Comparison of ENCODE assay signal across 8 mouse cellular contexts in genomic region chr7:65577118-65577517, GRCm38 (mm10). TPM values are rescaled to one million over a fixed set of nuclear protein-coding genes. Genes with fewer than 3 reads are reported as not detected.
A peak's percentile ranks its signal among the peaks of the same experiment; 100 is the strongest.
DNase-seq lines count a peak whose midpoint lies in the region; ATAC-seq lines count a peak whose summit lies in the region.

No protein-coding gene starts in this region.

- H3K4me1 ChIP-seq in forebrain, embryonic 13.5 days, result peaks cover 16% of the 10 kb centered on the region
- H3K4me1 ChIP-seq in midbrain, embryonic 11.5 days (ENCODE audit: control insufficient read depth, insufficient read depth, low read length), result no peaks in the 10 kb centered on the region

- H3K27ac ChIP-seq in forebrain, embryonic 13.5 days, result no peak overlapping the region
- no peak overlapping the region for H3K27ac ChIP-seq in midbrain, embryonic 11.5 days (ENCODE audit: low read depth, low read length)

- no peaks in the 10 kb centered on the region; the same call in 1 of the 2 replicates for H3K27me3 ChIP-seq in forebrain, embryonic 13.5 days
- H3K27me3 ChIP-seq in midbrain, embryonic 11.5 days (ENCODE audit: control insufficient read depth, insufficient read depth, low read length), result no peaks in the 10 kb centered on the region

- no peak overlapping the region for H3K4me3 ChIP-seq in forebrain, embryonic 13.5 days
- no peak overlapping the region for H3K4me3 ChIP-seq in midbrain, embryonic 11.5 days (ENCODE audit: low read depth, low read length)

- peak; percentile 34 for DNase-seq in adrenal gland, adult 2 months
- no peak for DNase-seq in adrenal gland, postnatal 4 days (ENCODE audit: low spot score in 2 of 2)
- peak; percentile 32 for DNase-seq in brain, embryonic 18.5 days (ENCODE audit: low read depth, low spot score)
- DNase-seq in midbrain, embryonic 11.5 days (ENCODE audit: low spot score, missing footprints), result no peak
- no peak for DNase-seq in T-cell, adult 2 months (ENCODE audit: low spot score)
- DNase-seq in urinary bladder, postnatal 36 days (ENCODE audit: low spot score in 2 of 2), result no peak
- DNase-seq in ovary, adult 18-20 months (ENCODE audit: low spot score), result no peak

- H3K9me3 ChIP-seq in forebrain, embryonic 13.5 days (replicated peaks), result no peaks in the 10 kb centered on the region
- H3K9me3 ChIP-seq in midbrain, embryonic 11.5 days (ENCODE audit: control insufficient read depth, low read length), result no peaks in the 10 kb centered on the region

- 0 out of 2 replicates have a peak overlapping the region, but pooled peaks have one; percentile 10 for H3K4me2 ChIP-seq in forebrain, embryonic 13.5 days
- H3K4me2 ChIP-seq in midbrain, embryonic 11.5 days, result no peak overlapping the region

- 41% methylated on average over 12 of the region's 12 CpGs for WGBS in forebrain, embryonic 13.5 days
- WGBS in midbrain, embryonic 11.5 days, result 55% methylated on average over 12 of the region's 12 CpGs

- no peak overlapping the region for H3K9ac ChIP-seq in forebrain, embryonic 13.5 days
- no peak overlapping the region for H3K9ac ChIP-seq in midbrain, embryonic 11.5 days (ENCODE audit: low read length)

- ATAC-seq in forebrain, embryonic 13.5 days, result peak; percentile 69; the same call in 1 of the 2 replicates
- ATAC-seq in midbrain, embryonic 11.5 days (ENCODE audit: low FRiP score), result 0 out of 2 replicates have a peak, but pooled peaks have one; percentile 46

- H3K36me3 ChIP-seq in forebrain, embryonic 13.5 days (ENCODE audit: poor library complexity, severe bottlenecking), result no peaks in the 10 kb centered on the region
- H3K36me3 ChIP-seq in midbrain, embryonic 11.5 days (ENCODE audit: control insufficient read depth, insufficient read depth, low read length), result no peaks in the 10 kb centered on the region

RNA-seq across cellular contexts. Expression of gene Tjp1, which starts 49.5 kb away (rescaled TPM):
- 100 to 1,000 TPM in 1 of 2 experiments, 10 to 100 TPM in 1; 61.1 to 101 TPM for total RNA-seq in adrenal gland, adult 2 months (2021)
- 10.5 and 11.2 TPM in 2 replicates for polyA plus RNA-seq in adrenal gland, adult 2 months (2012; rRNA removed)
- 100 to 1,000 TPM; 103 to 124 TPM for total RNA-seq in adrenal gland, postnatal 4 days (2021)
- 19.9 and 22.4 TPM in 2 replicates for polyA plus RNA-seq in forebrain, embryonic 13.5 days (2015; fragmentation: Nextera tagmentation; extraction: Ambion mirVana)
- 21.7 and 26.8 TPM in 2 replicates for polyA plus RNA-seq in midbrain, embryonic 11.5 days (2014; fragmentation: Nextera tagmentation; extraction: Ambion mirVana)

Comparison
In these comparisons a context has a peak if more than half of its experiments do, and no peak if none do; other contexts are left out.
1. DNase-seq: peak in adrenal gland, adult 2 months (single experiment) and brain, embryonic 18.5 days (single experiment); none in adrenal gland, postnatal 4 days (0 of 2), midbrain, embryonic 11.5 days (single experiment), T-cell, adult 2 months (single experiment), urinary bladder, postnatal 36 days (0 of 2) and ovary, adult 18-20 months (single experiment).